Mouse (Mus musculus): Measurements from ENCODE around the gene Naa20.

DNA sequence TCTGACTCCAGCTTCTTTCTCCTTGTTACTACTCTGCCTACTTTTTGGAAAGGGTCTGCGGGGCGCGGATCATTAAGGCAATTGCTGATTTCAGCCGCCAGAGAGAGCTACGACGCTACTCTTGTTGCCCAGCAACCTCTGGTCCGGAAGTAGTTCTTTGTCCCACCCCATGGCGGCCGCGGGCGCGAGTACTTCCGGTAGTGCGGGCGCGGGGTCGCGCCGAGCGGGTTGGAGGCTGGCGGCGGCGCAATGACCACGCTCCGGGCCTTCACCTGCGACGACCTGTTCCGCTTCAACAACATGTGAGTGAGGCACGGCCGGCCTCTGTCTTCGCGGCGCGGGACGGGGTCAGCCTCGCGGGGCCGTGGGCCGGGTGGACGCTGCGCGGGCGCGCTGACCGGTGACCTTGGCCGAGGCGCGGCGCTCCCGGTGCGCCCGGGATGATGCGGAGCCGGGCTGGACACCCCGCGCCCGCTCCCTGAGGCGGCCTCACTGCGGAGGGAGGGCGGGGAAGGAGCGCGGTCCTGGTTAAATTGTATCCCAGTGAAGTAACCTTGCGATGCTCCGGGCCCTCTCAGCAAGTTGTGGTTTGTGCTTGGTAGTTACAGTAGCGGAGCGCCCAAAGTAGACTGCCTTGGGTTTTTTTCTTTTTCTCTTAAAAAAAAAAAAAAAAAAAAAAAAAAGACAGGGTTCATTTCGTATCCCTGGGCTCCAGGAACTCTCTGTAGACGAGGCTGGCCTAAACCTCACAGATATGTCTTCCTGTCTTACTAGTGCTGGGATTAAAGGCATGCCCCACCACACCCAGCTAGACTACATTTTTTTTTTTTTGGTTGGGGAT is 1.4 kb downstream of the Naa20 start:
- TF ChIP-seq POLR2A (IDR thresholded peaks at IDR 0.05; ENCODE audit: insufficient read length, low read depth) (peak; percentile 89), USF1 (IDR thresholded peaks at IDR 0.05; ENCODE audit: low read depth) (no peak), TCF12 (IDR thresholded peaks at IDR 0.05; ENCODE audit: insufficient read depth, poor library complexity, severe bottlenecking) (no peak), MAX (IDR thresholded peaks at IDR 0.05; ENCODE audit: low read depth) (no peak), TCF3 (IDR thresholded peaks at IDR 0.05; ENCODE audit: insufficient read length, low read depth) (no peak), E2F4 (IDR thresholded peaks at IDR 0.05; ENCODE audit: insufficient read depth) (no peak), REST (IDR thresholded peaks at IDR 0.05; ENCODE audit: insufficient read depth, insufficient read length) (no peak), POLR2AphosphoS2 (IDR thresholded peaks at IDR 0.05; ENCODE audit: insufficient read length, low read depth) (peak; percentile 86), MYOD1 (IDR thresholded peaks at IDR 0.05; ENCODE audit: control insufficient read depth in 1 of 3, insufficient read length in 2 of 3, low read depth in 2 of 3) (no peak), SRF (IDR thresholded peaks at IDR 0.05; ENCODE audit: control insufficient read depth, insufficient read length, low read depth) (no peak), MYOG (IDR thresholded peaks at IDR 0.05; ENCODE audit: control insufficient read depth in 1 of 3, insufficient read depth in 1 of 3, insufficient read length in 2 of 3, low read depth in 2 of 3) (peak in 1 of 3 experiments; percentile 33)
